Mouse (Mus musculus) retina, postnatal 1 day (tissue): ENCODE measurements around the gene Spi1.
"Not testable (repeated sequence)": the region's sequence is repeated elsewhere in the genome, so short reads cannot be mapped to it uniquely, and the experiment has no call there.

Source experiments
- DNase-seq: peaks from one replicate; pipeline ENCODE4 v3.0.0-alpha.2; 2012

Spi1 gene

GRCm38 (mm10) chr2:91081775-91082695, at the start of gene Spi1:
Gene Spi1 (plus strand): TSS chr2:91082390.
- DNase-seq = no peak

GRCm38 (mm10) chr2:91033000-91033399, 49.2 kb upstream of the Spi1 start:
- peak; percentile 42 for DNase-seq

- DNase-seq = peak; percentile 34
These were observed 46.8 kb upstream of the Spi1 start, which contains the start of gene Rapsn for GRCm38 (mm10) chr2:91035385-91035784. Gene Rapsn (plus strand): TSS chr2:91035620.

GRCm38 (mm10) chr2:91041786-91042185, 40.4 kb upstream of the Spi1 start:
- no peak for DNase-seq

GRCm38 (mm10) chr2:91042651-91043398, 39.4 kb upstream of the Spi1 start:
- DNase-seq = no peak

GRCm38 (mm10) chr2:91044727-91045126, 37.5 kb upstream of the Spi1 start:
- no peak for DNase-seq

GRCm38 (mm10) chr2:91045805-91046204, 36.4 kb upstream of the Spi1 start:
- not testable (repeated sequence) for DNase-seq

GRCm38 (mm10) chr2:91047359-91047758, 34.8 kb upstream of the Spi1 start:
- DNase-seq = peak; percentile 26

GRCm38 (mm10) chr2:91051917-91052316, 30.3 kb upstream of the Spi1 start:
- no peak for DNase-seq

- peak; percentile 26 for DNase-seq
These were observed 29.4 kb upstream of the Spi1 start for GRCm38 (mm10) chr2:91052752-91053151.

GRCm38 (mm10) chr2:91053181-91053933, 28.8 kb upstream of the Spi1 start:
- peak; percentile 15 for DNase-seq

GRCm38 (mm10) chr2:91053934-91054382, 28.2 kb upstream of the Spi1 start, which contains the start of gene Psmc3:
Gene Psmc3 (plus strand): TSS chr2:91054009.
- DNase-seq = peak; percentile 96

- no peak for DNase-seq
These were observed 23.8 kb upstream of the Spi1 start for GRCm38 (mm10) chr2:91058435-91058834.

GRCm38 (mm10) chr2:91059376-91059775, 22.8 kb upstream of the Spi1 start:
- DNase-seq = no peak

- peak; percentile 74 for DNase-seq
These were observed 21.4 kb upstream of the Spi1 start for GRCm38 (mm10) chr2:91060544-91061355.

GRCm38 (mm10) chr2:91061849-91062481, 20.2 kb upstream of the Spi1 start:
- DNase-seq = no peak

GRCm38 (mm10) chr2:91062779-91063606, 19.2 kb upstream of the Spi1 start:
- no peak for DNase-seq

GRCm38 (mm10) chr2:91064211-91064610, 18.0 kb upstream of the Spi1 start:
- no peak for DNase-seq

GRCm38 (mm10) chr2:91065544-91065943, 16.6 kb upstream of the Spi1 start:
- DNase-seq = peak; percentile 71

- no peak for DNase-seq
These were observed 15.7 kb upstream of the Spi1 start for GRCm38 (mm10) chr2:91066455-91066854.
